Mouse (Mus musculus): Measurements from ENCODE around the gene Psmd9.

DNA sequence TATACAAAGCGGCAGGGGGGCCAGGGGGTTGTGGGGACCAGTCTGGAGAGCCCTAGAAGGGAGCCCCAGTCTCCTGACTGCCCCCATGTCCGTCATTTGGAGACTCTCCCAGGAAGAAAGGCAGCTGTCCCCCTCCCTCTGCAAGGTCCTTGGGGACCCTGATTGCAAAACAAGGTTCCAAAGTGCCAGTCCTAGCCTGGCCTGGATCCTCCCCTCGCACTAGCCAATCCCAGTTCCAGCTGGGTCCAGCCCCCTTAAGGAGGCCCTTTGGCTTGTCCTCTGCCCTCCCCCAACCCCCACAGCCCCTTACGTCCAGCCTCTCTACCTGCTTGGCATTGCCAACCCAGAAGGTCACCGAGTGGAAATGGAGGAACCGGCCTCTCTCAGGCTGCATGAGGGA is 12.3 kb downstream of the Psmd9 start:
- no peak for TF ChIP-seq CTCF (IDR thresholded peaks at IDR 0.05; ENCODE audit: extremely low read depth, insufficient read length, insufficient replicate concordance, low read depth, low read length)
- no peak for TF ChIP-seq POLR2A (IDR thresholded peaks at IDR 0.05; ENCODE audit: low read depth, low read length)

Measured in small intestine, adult 2 months (tissue).